Mouse (Mus musculus): ENCODE measurements at regions not wholly inside any gene's neighbourhood (a gene's known extent, or its start where the extent isn't known, plus 50 kb on each side); places are given as distances from the start of the nearest gene placed in this dataset.

DNA sequence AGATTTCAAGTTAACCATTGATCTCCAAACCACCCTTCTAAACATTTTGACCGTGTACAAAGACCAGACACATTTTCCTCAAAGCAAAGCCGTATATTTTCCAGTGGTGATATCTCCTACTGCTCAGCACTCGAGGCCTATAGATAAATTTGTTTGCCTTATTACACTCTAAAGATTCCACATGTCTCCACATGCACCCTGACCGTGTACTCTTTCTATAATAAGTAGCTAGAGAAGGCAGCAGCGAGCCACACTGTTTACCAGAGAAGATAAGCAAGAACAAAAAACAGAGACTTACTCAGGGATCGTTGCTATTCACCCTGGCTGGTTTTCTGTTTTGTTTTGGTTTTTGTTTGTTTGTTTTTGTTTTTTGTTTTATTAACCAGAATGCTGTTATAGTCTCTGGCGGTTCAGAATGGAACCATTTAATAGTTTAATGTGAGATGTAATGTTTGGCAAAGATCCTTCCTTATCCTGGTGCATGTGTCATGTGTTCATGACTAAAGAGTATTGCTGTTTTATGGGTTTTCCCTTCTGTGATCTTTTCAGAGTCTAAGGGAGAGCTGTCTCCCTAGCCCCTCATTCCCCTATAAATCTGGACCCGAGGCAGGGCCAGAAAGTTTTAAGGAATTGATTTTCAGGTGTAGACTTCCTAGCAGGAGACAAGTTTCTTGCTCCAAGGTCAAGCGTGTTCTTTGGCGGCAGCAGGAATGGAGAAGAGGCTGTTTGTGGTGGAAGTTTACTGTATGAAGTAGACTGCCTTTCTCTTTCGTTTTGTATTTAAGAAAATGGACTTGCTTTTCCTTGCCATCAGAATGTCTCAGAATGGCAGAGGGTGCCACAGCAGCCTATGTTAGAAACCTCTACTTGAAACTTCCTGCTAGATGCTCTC, 73.4 kb downstream of the Btg1 start:
- no peak for TF ChIP-seq POLR2A (IDR thresholded peaks at IDR 0.05; ENCODE audit: extremely low read depth, insufficient read depth, low read length)
- no peak for TF ChIP-seq CTCF (IDR thresholded peaks at IDR 0.05; ENCODE audit: low read depth, low read length)

Measured in liver, adult 2 months (tissue).